Mouse (Mus musculus): Measurements from ENCODE around the gene Treml1.
A peak's percentile ranks its signal among the peaks of the same experiment; 100 is the strongest.
"Not testable (repeated sequence)": the region's sequence is repeated elsewhere in the genome, so short reads cannot be mapped to it uniquely, and the experiment has no call there.

Gene Treml1

DNA sequence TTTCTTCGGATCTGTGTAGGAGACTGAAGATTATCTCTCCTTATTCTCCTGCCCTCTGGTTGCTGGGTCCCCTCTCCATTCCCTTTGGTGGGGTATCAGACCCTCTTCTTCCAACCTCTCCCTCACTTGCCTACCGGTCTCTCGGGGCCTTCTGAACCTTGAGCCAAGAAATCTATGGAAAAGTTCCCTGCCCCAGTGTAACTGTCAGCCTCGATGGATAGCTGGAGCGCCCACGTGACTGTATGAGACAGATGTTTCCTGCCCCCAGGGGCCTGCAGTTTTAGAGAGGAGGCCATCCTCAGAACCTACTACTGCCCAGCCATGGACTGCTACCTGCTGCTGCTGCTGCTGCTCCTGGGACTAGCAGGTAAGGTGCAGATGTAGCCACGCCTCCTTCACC, at the start of gene Treml1:
TSS of gene Treml1 (plus strand) at position 301 of the 400 bp plus-strand sequence.
- no peak for DNase-seq

DNA sequence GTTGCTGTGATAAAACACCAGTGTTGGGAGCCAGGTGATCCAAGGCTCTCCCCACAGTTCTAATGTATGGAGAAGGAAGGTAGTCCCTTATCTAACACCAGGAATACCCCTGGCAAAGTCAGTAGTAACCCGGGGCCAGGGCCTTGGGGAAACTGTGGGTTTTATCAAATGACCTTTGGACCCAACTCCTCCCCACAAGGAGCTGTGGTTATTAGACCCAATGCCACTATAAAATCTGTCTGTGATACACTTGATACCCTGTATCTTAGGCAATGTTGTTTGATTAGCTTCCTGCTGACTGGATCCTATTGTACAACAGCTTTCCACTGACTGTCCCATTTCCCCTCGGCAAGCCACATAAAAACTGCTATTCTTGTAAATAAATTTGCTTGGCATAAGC, 47.6 kb upstream of the Treml1 start:
- DNase-seq: no peak

DNA sequence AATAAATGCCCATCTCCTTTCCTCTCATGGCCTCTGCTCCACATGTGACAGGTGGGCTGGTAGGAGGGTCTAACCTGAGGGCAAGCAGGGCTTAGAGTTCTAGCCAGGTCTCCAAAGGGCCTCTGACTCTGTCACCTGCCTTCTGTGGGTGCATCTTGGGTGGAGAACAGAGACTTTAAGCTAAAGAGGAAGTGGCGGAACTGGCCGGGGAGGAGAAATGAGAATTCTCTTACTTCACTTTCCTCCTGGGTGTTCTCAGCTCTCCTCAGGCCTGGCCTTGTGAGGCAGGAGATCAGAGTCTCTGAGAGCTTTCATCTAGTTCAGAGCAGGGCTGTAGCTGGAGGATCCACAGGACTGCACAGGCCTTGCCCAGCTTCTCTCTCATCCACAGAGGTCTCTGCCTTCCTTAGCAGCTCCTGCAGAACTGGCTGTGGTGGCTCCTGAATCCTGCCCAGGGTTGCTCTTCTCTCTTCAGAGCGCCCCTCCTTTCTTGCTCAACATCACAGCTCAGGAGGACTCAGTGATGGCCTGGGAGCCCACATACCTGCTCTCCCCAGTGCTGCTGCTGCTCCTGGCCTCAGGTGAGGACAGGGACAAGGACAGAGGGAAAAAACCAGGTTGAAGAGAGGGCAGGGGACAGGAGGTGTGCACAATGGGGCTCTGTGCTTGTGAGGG, 43.7 kb upstream of the Treml1 start, which contains the start of gene B430306N03Rik:
TSS of gene B430306N03Rik (plus strand) at position 237 of the 675 bp plus-strand sequence.
- DNase-seq: not testable (repeated sequence)

DNA sequence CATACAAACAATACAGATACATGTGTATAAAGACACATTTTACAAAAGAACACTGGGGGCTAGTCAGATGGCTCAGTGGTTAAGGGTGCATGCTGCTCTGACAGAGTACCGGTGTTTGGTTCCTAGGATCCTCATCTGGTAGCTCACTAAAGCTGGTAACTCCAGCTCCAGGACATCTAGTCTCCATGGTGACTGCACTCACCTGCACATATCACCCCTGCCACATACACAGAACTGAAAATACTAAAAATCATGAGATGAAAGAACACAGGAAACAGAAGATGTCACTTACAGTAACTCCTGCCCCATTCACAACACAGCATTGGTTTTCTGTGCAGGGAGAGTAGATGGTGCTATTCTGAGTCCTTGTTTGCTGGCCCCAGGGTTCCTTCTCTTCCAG, 41.0 kb upstream of the Treml1 start:
- DNase-seq: no peak

GRCm38 (mm10) chr17:48321279-48321678, 38.4 kb upstream of the Treml1 start:
- DNase-seq: no peak

DNA sequence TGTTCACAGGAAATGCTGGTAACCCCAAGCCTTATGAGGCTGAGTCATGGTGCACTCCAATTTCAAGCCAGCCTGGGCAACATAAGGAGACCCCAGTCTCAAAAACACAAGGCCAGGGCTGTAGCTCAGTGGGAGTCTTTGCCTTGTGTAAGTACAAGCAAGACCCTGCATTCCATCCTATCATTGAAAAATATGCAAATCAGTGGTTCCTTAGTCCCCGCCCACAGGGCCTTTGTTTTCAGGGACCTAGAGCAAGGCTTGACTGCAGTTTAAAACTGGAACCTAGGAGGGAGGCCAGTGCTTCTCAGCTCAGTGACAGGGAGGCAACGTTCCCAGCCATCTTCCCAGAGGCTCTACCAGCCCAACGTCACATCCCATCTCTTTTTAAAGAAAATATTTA, 36.5 kb upstream of the Treml1 start:
- no peak for DNase-seq

- DNase-seq: no peak
Measured at GRCm38 (mm10) chr17:48324258-48324657, 35.5 kb upstream of the Treml1 start.

DNA sequence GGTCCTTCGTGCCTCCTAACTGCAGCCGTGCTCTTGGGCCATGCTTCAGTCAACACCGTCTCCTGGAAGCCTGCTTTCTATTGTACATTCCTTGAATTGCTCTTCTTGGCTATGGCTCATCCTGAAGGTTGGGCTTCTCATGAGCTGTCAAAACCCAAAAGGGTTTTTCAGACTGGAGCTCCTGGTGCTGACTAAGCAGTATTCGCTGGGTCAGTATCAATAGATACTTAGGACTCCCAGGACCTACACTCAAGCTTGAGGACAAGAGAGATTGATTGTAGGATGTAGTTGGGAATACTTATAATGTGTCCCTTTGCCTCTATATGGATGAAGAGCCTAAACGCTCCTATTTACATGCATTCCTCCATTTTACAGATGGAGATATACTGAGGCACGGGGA, 34.6 kb upstream of the Treml1 start:
- no peak for DNase-seq

GRCm38 (mm10) chr17:48325638-48326037, 34.1 kb upstream of the Treml1 start:
- DNase-seq: no peak

DNA sequence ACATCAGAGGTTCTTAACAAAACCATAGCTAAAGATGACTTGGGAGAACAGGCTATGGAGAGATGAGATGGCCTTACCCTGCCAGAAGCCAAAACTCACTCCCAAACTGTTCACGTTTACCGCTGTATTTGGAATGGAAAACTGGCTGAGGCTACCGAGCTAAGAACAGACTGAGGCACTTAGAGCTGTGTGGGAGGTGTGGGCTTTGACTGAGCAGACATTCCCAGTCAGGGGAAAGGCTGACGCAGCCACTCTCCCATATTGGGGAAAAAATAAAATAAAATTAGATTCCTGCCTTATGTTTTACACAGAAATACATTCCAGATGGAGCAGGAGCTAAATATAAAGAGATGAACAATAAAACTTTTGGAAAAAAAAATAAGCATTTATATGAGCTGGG, 33.1 kb upstream of the Treml1 start:
- no peak for DNase-seq

DNA sequence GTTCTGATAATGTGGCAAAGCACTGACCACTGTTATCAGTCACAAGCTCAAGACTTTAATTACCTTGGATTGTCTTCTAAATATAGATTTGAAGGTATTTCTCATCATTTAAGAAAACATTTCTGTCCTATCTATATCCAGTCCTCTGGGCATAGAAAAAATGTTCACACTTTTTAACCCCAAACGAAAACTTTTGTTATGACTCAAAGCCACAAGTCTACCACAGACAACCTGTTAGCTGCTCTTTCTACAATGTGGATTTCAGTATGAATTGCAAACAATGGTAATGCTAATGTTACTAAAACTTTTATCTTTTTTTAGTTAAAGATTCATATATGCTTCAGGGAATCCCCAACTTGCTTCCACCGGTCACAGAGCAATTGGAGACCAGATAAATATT, 27.2 kb upstream of the Treml1 start:
- DNase-seq: no peak

- no peak for DNase-seq
Measured at GRCm38 (mm10) chr17:48334186-48334585, 25.5 kb upstream of the Treml1 start.

DNA sequence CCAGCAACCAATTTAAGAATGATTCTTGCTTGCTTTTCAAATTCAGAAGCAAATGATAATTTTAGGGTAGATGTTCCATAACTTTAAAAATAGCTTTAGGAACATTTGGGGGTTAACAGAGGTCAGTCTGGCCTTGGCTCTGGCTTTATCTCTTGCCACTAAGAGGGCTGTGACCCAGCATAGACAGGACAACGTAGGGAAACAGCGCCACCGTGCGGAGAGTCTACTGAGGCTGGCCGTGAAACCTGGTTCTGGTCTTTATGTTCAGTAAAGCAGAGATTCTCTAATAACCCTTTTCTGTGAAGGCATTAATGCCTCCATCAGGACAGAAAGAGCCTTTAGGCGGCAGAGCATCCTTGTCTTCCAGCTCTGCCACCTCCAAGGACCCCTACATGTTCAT, 22.9 kb upstream of the Treml1 start:
- peak; percentile 18 for DNase-seq

DNA sequence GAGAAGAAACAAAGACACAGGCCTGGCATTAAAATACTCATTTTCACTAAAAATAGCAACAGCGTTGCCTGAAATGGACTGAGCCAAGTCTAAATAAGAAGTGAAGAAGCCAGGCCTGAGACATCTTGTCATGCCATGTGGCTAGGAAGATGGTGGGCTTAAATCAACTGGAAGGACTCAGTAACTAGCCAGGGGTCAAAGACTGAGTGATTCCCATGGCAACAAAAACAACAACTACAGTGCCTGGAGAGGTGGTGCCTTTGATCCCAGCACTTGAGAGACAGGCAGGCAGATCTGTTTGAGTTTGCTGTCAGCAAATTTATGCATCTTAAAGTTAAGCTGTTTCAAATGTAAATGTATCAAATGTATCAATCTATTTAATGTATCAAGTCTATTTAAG, 19.4 kb upstream of the Treml1 start:
- no peak for DNase-seq

- DNase-seq: no peak
Measured at GRCm38 (mm10) chr17:48341947-48342346, 17.8 kb upstream of the Treml1 start.

GRCm38 (mm10) chr17:48343065-48343464, 16.7 kb upstream of the Treml1 start:
- no peak for DNase-seq

DNA sequence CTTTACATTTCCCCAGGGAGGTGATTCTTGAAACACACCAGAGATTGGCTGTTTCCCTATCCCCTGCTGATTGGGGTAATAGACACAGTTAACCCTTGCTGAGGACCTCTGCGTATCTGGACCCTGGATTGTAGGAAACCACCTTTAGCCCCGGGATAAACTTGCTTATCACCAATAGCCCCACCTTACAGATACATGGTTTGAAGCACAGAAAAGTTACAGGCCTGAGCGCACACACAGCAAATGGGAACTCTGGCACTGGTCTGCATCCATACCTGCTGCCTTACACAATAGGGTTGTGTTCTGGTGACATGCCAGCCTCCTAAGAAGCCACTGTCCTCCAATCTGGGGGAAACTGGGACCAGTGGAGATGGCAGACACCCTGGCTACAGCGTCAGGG, 13.9 kb upstream of the Treml1 start:
- no peak for DNase-seq

GRCm38 (mm10) chr17:48346231-48346630, 13.5 kb upstream of the Treml1 start, which contains the start of gene Trem2:
TSS of gene Trem2 (plus strand) at chr17:48346401.
- no peak for DNase-seq

- no peak for DNase-seq
Measured at GRCm38 (mm10) chr17:48346834-48347233, 12.9 kb upstream of the Treml1 start.

- no peak for DNase-seq
Measured at GRCm38 (mm10) chr17:48347287-48347686, 12.4 kb upstream of the Treml1 start.

DNA sequence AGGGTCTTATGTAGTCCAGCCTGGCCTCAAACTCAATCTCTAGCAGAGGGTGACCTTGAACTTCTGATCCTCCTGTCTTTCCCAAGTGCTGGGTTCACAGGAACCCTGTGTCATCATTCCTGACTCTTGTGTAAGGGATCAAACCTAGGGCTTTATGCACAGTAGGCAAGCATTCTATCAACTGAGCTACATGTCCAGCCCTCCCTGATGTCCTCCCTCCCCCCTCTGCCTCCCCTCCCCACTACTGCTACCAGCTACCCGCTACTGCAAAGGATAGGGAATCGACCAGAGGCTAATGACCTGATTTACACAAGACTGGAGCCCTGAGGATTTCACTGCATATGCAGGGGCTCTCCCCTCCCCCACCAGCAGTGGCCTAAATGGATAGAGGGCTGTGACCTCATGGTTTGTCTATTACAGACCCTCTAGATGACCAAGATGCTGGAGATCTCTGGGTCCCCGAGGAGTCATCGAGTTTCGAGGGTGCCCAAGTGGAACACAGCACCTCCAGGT, 9.0 kb upstream of the Treml1 start:
- DNase-seq: no peak

DNA sequence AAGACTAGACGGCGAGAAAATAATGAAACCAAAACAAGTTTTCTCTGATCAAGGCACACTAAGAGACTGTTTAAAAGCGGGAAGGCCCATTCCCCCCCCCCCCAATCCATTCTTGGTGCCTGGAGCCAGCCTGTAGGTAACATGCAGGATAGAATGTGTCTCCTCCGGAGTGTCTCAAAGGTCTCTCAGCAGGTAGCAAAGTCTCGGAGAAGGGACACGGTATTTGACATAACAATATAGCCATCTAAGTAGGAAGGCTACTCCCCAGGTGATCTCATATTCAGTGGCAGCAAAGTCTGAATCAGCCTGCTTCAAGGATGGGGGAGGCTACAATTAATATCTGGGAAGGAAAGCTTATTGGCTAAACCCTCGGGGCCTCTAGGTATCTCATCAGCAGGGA, 6.7 kb upstream of the Treml1 start:
- not testable (repeated sequence) for DNase-seq

GRCm38 (mm10) chr17:48355822-48356221, 3.9 kb upstream of the Treml1 start:
- DNase-seq: no peak

DNA sequence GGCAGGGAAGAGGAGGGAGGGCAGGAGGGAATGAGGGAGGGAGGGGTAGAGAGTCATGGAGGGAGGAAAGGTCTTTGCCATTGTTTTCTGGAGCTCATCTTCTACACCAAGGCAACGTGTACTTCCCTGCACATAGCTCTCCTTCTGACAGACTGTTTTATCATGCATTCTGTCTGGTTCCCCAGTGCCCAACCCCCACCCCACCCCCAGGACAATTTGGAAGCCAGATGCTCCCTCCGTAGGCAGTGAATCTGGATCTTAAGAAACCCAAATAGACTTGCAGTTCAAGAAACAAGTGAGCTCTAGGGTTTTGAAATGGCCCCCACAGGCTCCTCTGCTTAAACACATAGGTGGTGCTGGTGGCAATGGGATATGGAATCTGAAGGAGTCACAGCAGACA, 1.8 kb upstream of the Treml1 start:
- no peak for DNase-seq

- DNase-seq: no peak
Measured at GRCm38 (mm10) chr17:48360462-48360861, 746 bp downstream of the Treml1 start.

All from cerebellum, adult 9-11 months (tissue).